Mouse (Mus musculus): ENCODE data around the gene Prdm15. TPM values are rescaled to one million over a fixed set of nuclear protein-coding genes. Genes with fewer than 3 reads are reported as not detected.

Prdm15 gene
- total and polyA plus RNA-seq, 2 experiments from 2014 or later, result 5.5 to 11.0 TPM

DNA sequence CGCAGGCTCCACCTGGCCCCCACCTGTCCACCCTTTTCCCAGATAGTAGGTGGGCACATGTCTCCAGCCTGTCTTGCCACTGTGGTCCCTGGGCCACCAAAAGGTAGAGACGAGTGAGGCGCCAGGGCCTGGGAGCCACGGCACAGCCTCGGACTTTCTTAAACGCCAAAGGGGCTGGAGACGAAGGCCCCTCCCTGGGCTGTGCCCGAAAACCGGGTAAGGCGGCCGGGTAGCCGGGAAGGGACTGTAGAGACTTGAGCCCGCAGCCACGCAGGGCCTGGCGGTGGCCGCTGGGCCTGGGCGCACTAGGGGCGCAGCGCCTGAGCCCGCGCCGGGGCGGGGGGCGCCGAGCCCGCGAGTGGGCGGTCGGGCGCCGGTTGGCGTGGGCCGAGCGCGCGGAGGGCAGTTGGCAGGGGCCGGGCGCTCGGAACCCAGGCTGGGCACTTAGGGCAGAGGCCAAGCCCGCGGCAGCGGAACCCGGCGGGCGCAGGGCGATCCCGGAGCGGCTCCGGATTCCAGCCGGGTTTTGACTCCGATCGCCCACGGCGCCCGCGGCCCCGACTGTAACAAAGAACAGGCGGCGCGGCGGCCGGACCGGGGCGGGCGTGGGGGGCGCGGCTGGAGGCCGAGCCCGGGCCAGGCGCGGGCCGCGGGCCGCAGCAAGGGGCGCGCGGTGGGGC is 449 bp downstream of the Prdm15 start:
- peak; percentile 94 for DNase-seq (ENCODE audit: low spot score)
- H3K27me3 ChIP-seq (ENCODE audit: insufficient read depth, low read length), result no peaks in the 10 kb centered on the region
- WGBS, result 1% methylated on average over 71 of the region's 77 CpGs

DNA sequence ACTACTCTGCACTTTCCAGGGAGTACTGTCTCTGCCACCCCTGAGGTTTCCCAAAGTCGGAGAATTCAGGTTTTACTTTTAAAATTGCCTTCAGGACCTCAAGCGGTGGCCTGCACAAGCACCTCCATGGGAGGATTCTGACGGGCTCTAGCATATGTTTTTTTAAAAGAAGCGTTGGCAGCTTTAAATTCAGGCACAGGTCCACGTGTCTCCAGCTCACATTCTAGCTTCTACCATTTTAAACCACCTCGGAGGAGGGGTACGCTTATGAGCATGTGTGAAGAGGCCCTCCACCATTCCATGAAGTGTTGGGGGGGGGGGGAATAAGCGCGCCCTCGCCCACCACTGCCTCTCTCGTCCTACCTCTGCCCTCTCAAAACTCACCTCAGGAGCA is 986 bp downstream of the Prdm15 start:
- TF ChIP-seq CTCF (IDR thresholded peaks at IDR 0.05; ENCODE audit: low read depth), result no peak
- WGBS, result 2% methylated on average over 11 of the region's 11 CpGs
- H3K4me2 ChIP-seq (ENCODE audit: low read depth, low read length), result peak overlapping the region; percentile 86

More for the DNA sequence above, 449 bp downstream of the Prdm15 start:
- Histone ChIP-seq H3K9me3 (ENCODE audit: low read length) (no peaks in the 10 kb centered on the region), H3K36me3 (ENCODE audit: insufficient read depth, low read length) (no peaks in the 10 kb centered on the region), H3K4me1 (ENCODE audit: insufficient read depth, low read length) (0 out of 2 replicates have a peak, but pooled peaks cover 3% of the 10 kb centered on the region), H3K4me3 (ENCODE audit: low read length) (peak overlapping the region; percentile 91), H3K9ac (replicated peaks; ENCODE audit: low read length) (peak overlapping the region; percentile 92), H3K4me2 (ENCODE audit: low read depth, low read length) (peak overlapping the region; percentile 86), H3K27ac (peak overlapping the region; percentile 100)
- peak; percentile 90 for ATAC-seq
- TF ChIP-seq CTCF (IDR thresholded peaks at IDR 0.05; ENCODE audit: low read depth), result no peak

DNA sequence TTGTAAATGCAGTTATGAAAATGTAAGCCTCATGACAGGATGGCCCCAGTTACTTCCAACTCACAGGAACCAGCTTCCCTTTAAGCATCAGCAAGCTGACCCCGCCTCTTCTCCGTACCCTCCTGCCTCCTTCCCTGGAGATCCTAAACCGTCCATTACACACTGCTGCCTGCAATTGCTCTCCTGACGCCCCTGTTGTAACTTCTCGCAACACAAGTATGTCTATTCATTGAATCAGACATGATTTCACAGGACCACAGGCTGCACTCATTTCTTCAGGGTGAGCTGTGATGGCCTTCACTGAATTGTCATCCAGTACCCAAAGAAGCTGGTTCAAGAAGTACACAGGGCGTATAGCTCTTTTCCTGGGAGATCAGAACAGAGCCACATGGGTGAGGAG is 2.8 kb downstream of the Prdm15 start:
- ATAC-seq (no peak), DNase-seq (ENCODE audit: low spot score) (no peak)
- Histone ChIP-seq H3K27me3 (ENCODE audit: insufficient read depth, low read length) (no peaks in the 10 kb centered on the region), H3K36me3 (ENCODE audit: insufficient read depth, low read length) (no peaks in the 10 kb centered on the region), H3K9me3 (ENCODE audit: low read length) (no peaks in the 10 kb centered on the region), H3K4me1 (ENCODE audit: insufficient read depth, low read length) (0 out of 2 replicates have a peak, but pooled peaks cover 3% of the 10 kb centered on the region), H3K27ac (no peak overlapping the region), H3K9ac (replicated peaks; ENCODE audit: low read length) (no peak overlapping the region), H3K4me2 (ENCODE audit: low read depth, low read length) (no peak overlapping the region), H3K4me3 (ENCODE audit: low read length) (no peak overlapping the region)
- no peak for TF ChIP-seq CTCF (IDR thresholded peaks at IDR 0.05; ENCODE audit: low read depth)
- 77% methylated on average over 6 of the region's 6 CpGs for WGBS

More for the DNA sequence above, 986 bp downstream of the Prdm15 start:
- Histone ChIP-seq H3K36me3 (ENCODE audit: insufficient read depth, low read length) (no peaks in the 10 kb centered on the region), H3K27ac (peak overlapping the region; percentile 100), H3K27me3 (ENCODE audit: insufficient read depth, low read length) (no peaks in the 10 kb centered on the region), H3K4me3 (ENCODE audit: low read length) (peak overlapping the region; percentile 91), H3K9ac (replicated peaks; ENCODE audit: low read length) (peak overlapping the region; percentile 92), H3K4me1 (ENCODE audit: insufficient read depth, low read length) (0 out of 2 replicates have a peak, but pooled peaks cover 3% of the 10 kb centered on the region), H3K9me3 (ENCODE audit: low read length) (no peaks in the 10 kb centered on the region)
- DNase-seq (ENCODE audit: low spot score) (peak; percentile 74), ATAC-seq (peak; percentile 68)

DNA sequence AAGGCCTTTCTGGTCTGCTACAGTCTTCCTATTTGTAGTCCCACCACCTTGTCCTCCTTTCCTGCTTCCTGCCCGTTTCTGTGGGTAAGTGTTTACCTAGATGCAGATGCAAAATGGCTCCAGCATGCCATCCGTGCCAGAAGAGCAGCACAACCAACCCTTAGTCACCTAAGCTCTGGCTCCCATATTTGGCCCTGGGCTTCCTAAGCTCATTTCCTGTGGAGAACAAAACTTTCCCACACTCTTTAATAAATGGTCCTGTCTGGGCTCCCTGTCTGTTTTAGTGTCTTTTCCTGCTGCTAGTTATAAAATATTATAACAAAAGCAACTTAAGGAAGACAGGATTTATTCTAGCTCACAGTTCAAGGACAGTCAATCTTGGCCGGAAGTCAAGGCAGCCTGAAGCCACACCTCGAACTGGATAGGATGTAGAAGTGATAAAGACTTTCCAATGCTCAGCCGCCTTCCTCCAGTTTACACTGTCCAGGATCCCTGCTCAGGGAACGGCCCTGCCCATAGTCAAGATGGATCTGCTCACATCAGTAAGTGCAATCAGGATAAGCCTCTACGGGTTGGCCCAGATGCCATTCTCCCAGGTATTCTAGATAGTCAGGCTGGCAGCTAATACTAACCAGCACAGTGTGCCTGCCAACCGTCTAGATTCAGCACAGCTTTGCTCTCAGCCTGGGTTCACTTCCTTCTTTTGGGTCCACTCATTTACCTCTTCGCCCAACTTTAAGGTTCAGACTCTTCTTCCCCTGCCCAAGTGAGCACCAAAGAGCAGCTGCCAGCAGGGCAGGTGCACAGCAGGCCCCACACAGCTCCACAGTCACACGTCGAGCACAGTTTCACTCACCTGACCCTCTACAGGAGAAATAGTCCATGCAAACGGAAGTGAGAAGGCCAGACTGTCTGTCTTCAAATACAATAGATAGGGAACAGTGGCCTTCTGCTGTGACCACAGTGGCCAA is 6.4 kb downstream of the Prdm15 start:
- H3K36me3 ChIP-seq (ENCODE audit: insufficient read depth, low read length), result no peaks in the 10 kb centered on the region
- no peak for DNase-seq (ENCODE audit: low spot score)
- WGBS, result 89% methylated on average over 12 of the region's 12 CpGs

DNA sequence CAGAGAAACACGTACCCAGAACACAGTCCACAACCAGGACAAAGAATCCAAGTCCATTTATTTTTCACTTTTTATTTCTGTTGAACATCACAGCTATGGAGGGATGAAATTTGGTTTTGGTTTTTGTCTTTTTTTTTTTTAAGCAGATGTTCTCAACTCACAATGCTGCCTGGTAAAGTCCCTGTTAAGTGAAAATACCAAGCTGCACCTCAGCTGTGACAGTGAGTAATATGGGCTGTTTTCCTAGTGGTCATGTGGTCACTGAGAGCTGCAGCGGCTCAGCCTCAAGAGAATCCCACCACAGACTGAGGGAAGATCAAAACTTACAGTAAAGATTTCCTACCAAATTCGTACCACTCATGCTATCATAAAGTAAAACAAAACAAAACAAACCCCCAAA is 19.5 kb downstream of the Prdm15 start:
- no peak overlapping the region for H3K27ac ChIP-seq
- TF ChIP-seq CTCF (IDR thresholded peaks at IDR 0.05; ENCODE audit: low read depth), result no peak
- H3K36me3 ChIP-seq (ENCODE audit: insufficient read depth, low read length), result peaks cover 62% of the 10 kb centered on the region
- H3K9ac ChIP-seq (replicated peaks; ENCODE audit: low read length), result no peak overlapping the region
- DNase-seq (ENCODE audit: low spot score), result no peak
- no peak for ATAC-seq
- H3K9me3 ChIP-seq (ENCODE audit: low read length), result no peaks in the 10 kb centered on the region
- no peak overlapping the region for H3K4me2 ChIP-seq (ENCODE audit: low read depth, low read length)
- WGBS, result 91% methylated on average over 3 of the region's 3 CpGs
- no peak overlapping the region for H3K4me3 ChIP-seq (ENCODE audit: low read length)
- no peaks in the 10 kb centered on the region for H3K4me1 ChIP-seq (ENCODE audit: insufficient read depth, low read length)
- H3K27me3 ChIP-seq (ENCODE audit: insufficient read depth, low read length), result no peaks in the 10 kb centered on the region

More for the DNA sequence above, 6.4 kb downstream of the Prdm15 start:
- Histone ChIP-seq H3K9ac (replicated peaks; ENCODE audit: low read length) (no peak overlapping the region), H3K27me3 (ENCODE audit: insufficient read depth, low read length) (no peaks in the 10 kb centered on the region), H3K4me2 (ENCODE audit: low read depth, low read length) (no peak overlapping the region), H3K4me3 (ENCODE audit: low read length) (no peak overlapping the region), H3K4me1 (ENCODE audit: insufficient read depth, low read length) (0 out of 2 replicates have a peak, but pooled peaks cover 3% of the 10 kb centered on the region), H3K9me3 (ENCODE audit: low read length) (no peaks in the 10 kb centered on the region), H3K27ac (no peak overlapping the region)
- no peak for TF ChIP-seq CTCF (IDR thresholded peaks at IDR 0.05; ENCODE audit: low read depth)
- no peak for ATAC-seq

DNA sequence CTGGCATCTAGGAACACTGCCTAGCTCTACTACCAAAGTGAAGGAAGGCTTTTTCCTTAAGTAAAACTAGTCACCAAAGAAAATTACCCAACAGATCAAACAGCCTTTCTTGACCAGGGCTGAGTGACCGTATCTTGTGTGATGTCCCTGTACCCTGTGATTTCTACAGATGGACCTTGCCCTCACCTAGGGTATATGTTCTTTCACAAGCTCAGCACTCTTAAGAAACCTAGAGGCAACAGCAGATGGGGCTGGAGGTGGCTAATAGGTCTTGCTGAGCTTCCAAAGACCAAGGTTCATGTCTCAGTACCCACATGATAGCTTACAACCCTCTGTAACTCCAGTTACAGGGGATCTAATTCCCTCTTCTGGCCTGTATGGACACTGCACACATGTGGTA is 23.4 kb downstream of the Prdm15 start:
- no peak for TF ChIP-seq CTCF (IDR thresholded peaks at IDR 0.05; ENCODE audit: low read depth)
- no peak overlapping the region for H3K4me3 ChIP-seq (ENCODE audit: low read length)
- no peak overlapping the region for H3K4me2 ChIP-seq (ENCODE audit: low read depth, low read length)

More for the DNA sequence above, 23.4 kb downstream of the Prdm15 start:
- Histone ChIP-seq H3K36me3 (ENCODE audit: insufficient read depth, low read length) (peaks cover 41% of the 10 kb centered on the region), H3K4me1 (ENCODE audit: insufficient read depth, low read length) (no peaks in the 10 kb centered on the region), H3K27ac (no peak overlapping the region), H3K9me3 (ENCODE audit: low read length) (no peaks in the 10 kb centered on the region), H3K27me3 (ENCODE audit: insufficient read depth, low read length) (no peaks in the 10 kb centered on the region), H3K9ac (replicated peaks; ENCODE audit: low read length) (no peak overlapping the region)
- no peak for ATAC-seq
- DNase-seq (ENCODE audit: low spot score), result no peak
- 95% methylated on average over 1 of the region's 1 CpGs for WGBS

Measured in hindbrain, postnatal 0 days (tissue).